Mouse (Mus musculus): ENCODE data around the gene Slc41a1.

Slc41a1 gene

GRCm38 (mm10) chr1:131827207-131827786, at the start of gene Slc41a1:
Slc41a1 (plus strand) TSS chr1:131827493.
- DNase-seq (ENCODE audit: low spot score): peak; percentile 59

GRCm38 (mm10) chr1:131794591-131794990, 32.7 kb upstream of the Slc41a1 start:
- DNase-seq (ENCODE audit: low spot score): no peak

- DNase-seq (ENCODE audit: low spot score): no peak
These were observed 32.1 kb upstream of the Slc41a1 start for GRCm38 (mm10) chr1:131795171-131795570.

GRCm38 (mm10) chr1:131797202-131797909, 29.9 kb upstream of the Slc41a1 start, which contains the start of gene Pm20d1:
Pm20d1 (plus strand) TSS chr1:131797381.
- DNase-seq (ENCODE audit: low spot score): peak; percentile 75

- DNase-seq (ENCODE audit: low spot score): no peak
These were observed 27.3 kb upstream of the Slc41a1 start for GRCm38 (mm10) chr1:131800001-131800400.

- no peak for DNase-seq (ENCODE audit: low spot score)
These were observed 26.2 kb upstream of the Slc41a1 start for GRCm38 (mm10) chr1:131801071-131801470.

GRCm38 (mm10) chr1:131802652-131803051, 24.6 kb upstream of the Slc41a1 start:
- DNase-seq (ENCODE audit: low spot score): no peak

- no peak for DNase-seq (ENCODE audit: low spot score)
These were observed 23.1 kb upstream of the Slc41a1 start for GRCm38 (mm10) chr1:131804166-131804565.

GRCm38 (mm10) chr1:131808986-131809385, 18.3 kb upstream of the Slc41a1 start:
- no peak for DNase-seq (ENCODE audit: low spot score)

GRCm38 (mm10) chr1:131809651-131810050, 17.6 kb upstream of the Slc41a1 start:
- peak; percentile 14 for DNase-seq (ENCODE audit: low spot score)

GRCm38 (mm10) chr1:131811393-131811792, 15.9 kb upstream of the Slc41a1 start:
- no peak for DNase-seq (ENCODE audit: low spot score)

- DNase-seq (ENCODE audit: low spot score): no peak
These were observed 15.3 kb upstream of the Slc41a1 start for GRCm38 (mm10) chr1:131812006-131812405.

GRCm38 (mm10) chr1:131812631-131813295, 14.5 kb upstream of the Slc41a1 start:
- no peak for DNase-seq (ENCODE audit: low spot score)

GRCm38 (mm10) chr1:131813731-131814130, 13.6 kb upstream of the Slc41a1 start:
- no peak for DNase-seq (ENCODE audit: low spot score)

- DNase-seq (ENCODE audit: low spot score): no peak
These were observed 13.1 kb upstream of the Slc41a1 start for GRCm38 (mm10) chr1:131814191-131814590.

- DNase-seq (ENCODE audit: low spot score): no peak
These were observed 10.4 kb upstream of the Slc41a1 start for GRCm38 (mm10) chr1:131816886-131817285.

GRCm38 (mm10) chr1:131820353-131820752, 6.9 kb upstream of the Slc41a1 start:
- peak; percentile 53 for DNase-seq (ENCODE audit: low spot score)

GRCm38 (mm10) chr1:131820887-131821328, 6.4 kb upstream of the Slc41a1 start:
- DNase-seq (ENCODE audit: low spot score): no peak

GRCm38 (mm10) chr1:131822292-131822691, 5.0 kb upstream of the Slc41a1 start:
- no peak for DNase-seq (ENCODE audit: low spot score)

- no peak for DNase-seq (ENCODE audit: low spot score)
These were observed 4.3 kb upstream of the Slc41a1 start for GRCm38 (mm10) chr1:131822856-131823492.

- DNase-seq (ENCODE audit: low spot score): no peak
These were observed 3.7 kb upstream of the Slc41a1 start for GRCm38 (mm10) chr1:131823563-131823962.

GRCm38 (mm10) chr1:131824528-131825181, 2.6 kb upstream of the Slc41a1 start:
- no peak for DNase-seq (ENCODE audit: low spot score)

All from testis, postnatal 10 days (tissue).